Mouse (Mus musculus): ENCODE results near the gene Caml.
A peak's percentile ranks its signal among the peaks of the same experiment; 100 is the strongest.
"Not testable (repeated sequence)": the region's sequence is repeated elsewhere in the genome, so short reads cannot be mapped to it uniquely, and the experiment has no call there.

Caml gene

DNA sequence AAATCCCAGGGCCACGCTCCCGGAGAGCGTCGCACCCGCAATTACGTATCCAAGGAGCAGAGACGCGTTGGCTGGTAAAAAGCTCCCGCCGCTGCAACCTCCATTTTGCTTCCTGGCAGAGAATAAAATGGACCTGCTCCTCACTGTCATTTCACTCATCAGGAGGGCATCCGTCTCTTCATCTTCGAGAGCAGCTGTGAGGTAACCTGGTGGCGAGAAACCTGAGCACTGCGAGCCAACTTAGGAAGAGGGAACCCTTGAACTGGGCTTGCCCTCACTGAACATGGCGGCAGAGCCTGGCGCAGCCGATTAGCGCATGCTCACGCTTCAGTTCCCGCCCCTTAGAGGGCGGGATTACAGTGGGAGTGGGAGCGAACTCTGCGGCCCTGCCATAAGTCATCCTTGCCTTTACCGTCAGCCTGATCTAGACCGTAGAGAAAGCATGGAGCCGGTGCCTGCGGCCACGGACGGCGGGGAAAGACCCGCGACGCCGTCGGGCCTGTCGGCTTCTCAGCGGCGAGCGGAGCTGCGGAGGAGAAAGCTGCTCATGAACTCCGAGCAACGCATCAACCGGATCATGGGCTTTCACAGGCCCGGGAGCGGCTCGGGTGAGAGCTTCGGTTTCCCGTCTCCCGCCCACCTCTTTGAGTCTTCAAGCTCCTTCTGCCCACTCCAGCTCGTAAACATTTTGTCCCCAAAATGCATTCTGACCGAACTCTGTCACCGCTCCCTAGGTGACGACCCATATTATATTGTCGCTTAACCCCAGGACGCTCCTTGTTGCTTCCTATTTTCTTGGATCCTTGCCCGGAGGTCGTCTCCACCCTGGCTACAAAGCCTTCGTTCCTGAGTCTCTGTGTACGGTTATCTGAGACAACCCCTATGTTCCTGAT is at the start of gene Caml:
Gene Caml, plus strand, starts transcription at position 357 of the 893 bp plus-strand sequence.
- DNase-seq = peak; percentile 76 to 80

DNA sequence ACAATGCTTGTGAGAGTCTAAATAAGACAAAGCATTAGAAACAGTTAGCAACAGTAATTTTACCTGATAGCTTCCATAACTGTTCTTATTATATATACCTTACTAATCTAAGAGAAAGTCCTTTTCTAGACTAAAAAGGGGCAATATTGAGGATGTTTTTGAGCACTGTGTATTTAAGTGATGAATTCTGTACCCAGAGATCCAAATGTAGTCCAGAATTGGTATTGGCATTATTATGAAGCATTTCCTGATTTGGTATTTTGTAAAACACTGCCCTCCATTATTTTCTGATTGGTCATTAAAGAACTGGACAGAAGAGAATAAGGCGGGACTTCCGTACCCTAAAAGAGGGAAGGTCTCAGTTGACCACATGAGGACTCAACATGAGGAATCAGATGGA is 49.4 kb upstream of the Caml start, which contains the start of gene Tmed9:
Gene Tmed9, plus strand, starts transcription at position 301 of the 400 bp plus-strand sequence.
- no peak for DNase-seq

DNA sequence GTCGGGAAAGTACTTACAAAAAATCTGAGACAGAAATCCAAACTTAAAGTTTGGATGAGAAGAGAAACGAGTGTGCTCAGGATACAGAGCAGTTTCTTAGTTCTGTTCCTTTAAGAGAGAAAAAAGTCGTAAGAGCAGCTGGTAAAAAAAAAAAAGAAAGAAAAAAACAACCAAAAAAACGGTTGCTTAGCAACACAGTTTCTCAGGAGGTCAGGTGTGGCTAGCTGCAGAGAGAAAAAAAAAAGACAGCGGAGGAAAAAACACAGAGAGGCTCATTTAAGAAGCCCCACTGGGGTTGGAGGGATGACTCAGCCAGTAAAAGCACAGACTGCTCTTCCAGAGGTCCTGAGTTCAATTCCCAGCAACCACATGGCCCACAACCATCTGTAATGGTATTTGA is 48.5 kb upstream of the Caml start:
- DNase-seq = no peak

DNA sequence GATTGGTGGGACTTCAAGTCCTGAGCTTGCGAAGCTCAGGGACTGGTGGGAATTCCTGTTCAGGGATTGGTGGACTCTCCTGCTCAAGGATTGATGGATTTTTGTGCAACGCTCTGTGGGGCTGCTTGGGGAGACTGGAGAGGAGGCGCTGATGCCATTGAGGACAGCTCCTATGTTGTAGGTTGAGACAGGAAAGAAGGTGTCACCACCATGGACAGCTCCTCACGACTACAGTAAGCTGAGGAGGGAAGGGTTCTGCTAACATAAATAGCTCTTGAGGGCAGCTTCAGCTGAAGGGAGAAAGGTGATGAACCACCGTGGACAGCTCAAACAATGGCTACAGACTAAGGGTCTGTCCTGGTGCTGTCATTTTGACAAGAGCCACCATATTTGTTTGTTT is 46.9 kb upstream of the Caml start:
- no peak for DNase-seq

GRCm38 (mm10) chr13:55576872-55577271 is 45.9 kb upstream of the Caml start:
- not testable (repeated sequence) for DNase-seq

GRCm38 (mm10) chr13:55578086-55578485 is 44.7 kb upstream of the Caml start:
- DNase-seq = no peak

- no peak for DNase-seq
Observed at GRCm38 (mm10) chr13:55591961-55592490, 30.8 kb upstream of the Caml start.

GRCm38 (mm10) chr13:55592512-55593253 is 30.1 kb upstream of the Caml start:
- peak; percentile 97 for DNase-seq

DNA sequence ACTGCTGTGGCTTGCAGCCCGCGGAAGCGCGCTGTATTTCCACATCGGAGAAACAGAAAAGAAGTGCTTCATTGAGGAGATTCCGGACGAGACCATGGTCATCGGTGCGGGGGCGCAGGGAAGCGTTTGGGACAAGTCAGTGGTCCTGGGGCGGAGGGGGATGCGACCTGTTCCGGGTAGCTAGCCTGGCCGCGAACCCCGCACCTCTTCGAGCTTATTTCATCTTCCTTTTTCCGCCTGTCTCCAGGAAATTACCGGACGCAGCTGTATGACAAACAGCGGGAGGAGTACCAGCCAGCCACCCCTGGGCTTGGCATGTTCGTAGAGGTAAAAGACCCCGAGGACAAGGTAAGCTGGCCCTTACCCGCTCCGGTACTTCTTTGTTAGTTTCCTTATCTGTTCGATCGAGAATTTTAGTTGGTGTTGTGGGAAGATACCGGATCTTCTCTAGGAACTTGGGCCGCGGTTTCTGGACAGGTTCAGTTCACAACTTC is 29.5 kb upstream of the Caml start:
- no peak for DNase-seq

GRCm38 (mm10) chr13:55595375-55595774 is 27.4 kb upstream of the Caml start:
- DNase-seq = no peak

GRCm38 (mm10) chr13:55596802-55597201 is 26.0 kb upstream of the Caml start:
- DNase-seq = no peak

GRCm38 (mm10) chr13:55599566-55600540 is 23.0 kb upstream of the Caml start, which contains the start of gene B4galt7:
Gene B4galt7, plus strand, starts transcription at chr13:55599896.
- DNase-seq = peak; percentile 45 to 63

DNA sequence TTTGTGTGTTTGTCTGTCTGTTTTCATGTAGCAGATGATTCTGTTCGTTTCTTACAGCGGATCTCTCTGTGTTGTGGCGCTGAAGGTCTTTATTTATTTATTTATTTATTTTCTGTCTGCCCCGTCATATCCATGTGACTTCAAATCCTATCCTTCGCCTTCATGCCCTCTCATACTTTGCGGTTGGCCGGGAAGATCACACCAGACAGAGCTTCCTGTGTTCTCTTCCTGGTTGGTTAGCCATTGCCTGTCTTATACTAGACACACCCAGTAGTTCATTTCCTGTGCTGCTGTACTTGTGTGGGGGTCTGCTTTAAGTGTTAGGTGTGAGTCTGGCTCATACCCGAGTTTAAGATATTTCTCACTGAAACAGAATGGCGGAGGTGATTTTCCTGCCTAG is 22.1 kb upstream of the Caml start:
- DNase-seq = peak in 1 of 2 experiments; percentile 41

GRCm38 (mm10) chr13:55601611-55602010 is 21.2 kb upstream of the Caml start:
- DNase-seq = peak; percentile 51 to 56

DNA sequence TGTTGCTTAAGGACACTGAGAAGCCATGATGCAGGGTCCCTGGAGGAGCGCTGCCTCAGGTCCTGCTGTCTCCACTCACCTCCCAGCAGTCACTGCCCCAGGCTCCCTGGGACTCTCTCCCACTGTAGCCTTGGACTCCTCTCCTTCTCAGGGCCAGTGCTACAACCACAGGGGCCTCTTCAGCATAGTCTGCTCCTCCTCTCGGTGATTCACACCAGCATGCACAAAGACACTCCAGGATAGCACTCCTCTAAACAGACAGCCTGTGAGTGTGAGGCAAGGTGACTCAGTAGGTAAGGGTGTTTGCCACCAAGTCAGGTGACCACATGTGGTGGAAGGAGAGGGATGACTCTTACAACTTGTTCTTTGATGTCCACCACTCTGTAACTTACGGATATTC is 18.2 kb upstream of the Caml start:
- DNase-seq = no peak

DNA sequence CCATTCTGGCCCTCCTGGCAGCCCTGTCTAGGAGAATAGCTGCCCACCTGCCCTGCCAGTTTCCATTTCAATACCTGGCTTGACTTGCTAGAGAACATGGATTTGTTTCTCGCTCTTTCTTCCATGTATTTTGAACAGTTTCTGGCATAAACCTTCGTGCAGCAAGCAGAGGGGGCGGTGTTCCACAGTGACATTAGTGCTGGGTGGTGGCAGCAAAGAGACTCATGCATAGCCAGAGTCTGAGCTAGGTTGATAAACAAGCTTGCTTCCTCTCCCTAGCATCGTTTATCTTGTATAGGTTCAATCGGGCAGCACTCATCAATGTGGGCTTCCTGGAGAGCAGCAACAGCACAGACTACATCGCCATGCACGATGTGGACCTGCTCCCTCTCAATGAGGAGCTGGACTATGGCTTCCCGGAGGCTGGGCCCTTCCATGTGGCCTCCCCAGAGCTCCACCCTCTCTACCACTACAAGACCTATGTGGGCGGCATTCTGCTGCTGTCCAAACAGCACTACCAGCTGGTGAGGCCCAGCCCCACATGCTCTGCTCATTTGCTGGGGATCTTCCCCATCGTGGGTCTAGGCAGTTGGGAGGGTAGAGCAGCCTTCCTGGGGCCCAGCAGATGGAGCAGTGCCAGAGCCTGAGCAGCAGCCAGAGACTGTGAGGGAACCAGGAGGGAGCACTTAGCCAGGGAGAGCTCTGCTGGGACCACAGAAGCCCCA is 15.7 kb upstream of the Caml start:
- DNase-seq = no peak

- DNase-seq = no peak
Observed at GRCm38 (mm10) chr13:55607624-55608006, 15.2 kb upstream of the Caml start.

DNA sequence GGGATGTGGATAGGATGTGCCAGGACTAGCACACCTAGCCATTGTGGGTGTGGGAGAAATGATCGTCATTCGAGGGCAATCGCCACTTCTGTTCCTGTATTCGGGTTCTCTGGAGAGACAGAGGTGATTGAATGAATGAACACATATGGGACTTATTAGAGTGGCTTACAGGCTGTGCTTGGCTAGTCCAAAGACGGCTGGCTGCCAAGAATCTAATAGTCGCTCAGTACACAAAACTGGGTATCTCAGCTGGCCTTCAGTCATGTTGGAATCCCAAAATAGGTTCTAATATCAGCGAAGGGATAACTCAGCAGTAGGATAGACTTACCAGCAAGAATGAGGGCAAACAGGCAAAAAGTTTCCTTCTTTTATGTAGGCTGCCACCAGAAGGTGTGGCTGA is 10.8 kb upstream of the Caml start:
- DNase-seq = no peak

DNA sequence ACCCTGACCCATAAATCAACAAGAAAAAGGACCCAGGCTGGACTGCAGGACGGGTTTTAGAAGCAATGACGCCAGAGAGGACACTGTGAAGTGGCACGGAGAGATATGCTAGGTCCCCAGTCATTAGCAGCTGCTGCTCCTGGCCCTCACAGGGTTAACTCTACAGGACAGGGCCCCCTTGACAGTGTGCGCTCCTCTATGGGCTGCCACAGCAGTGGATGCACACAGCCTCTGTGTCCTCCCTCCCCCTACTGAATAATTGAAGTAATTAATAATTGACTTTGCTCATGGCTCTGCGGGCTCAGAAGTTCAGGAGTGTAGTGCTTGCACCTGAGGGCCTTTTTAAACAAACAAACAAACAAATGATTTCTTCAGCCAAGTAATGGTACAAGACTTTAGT is 9.3 kb upstream of the Caml start:
- no peak for DNase-seq

GRCm38 (mm10) chr13:55619328-55619727 is 3.5 kb upstream of the Caml start:
- no peak for DNase-seq

- no peak for DNase-seq
Observed at GRCm38 (mm10) chr13:55620275-55620674, 2.5 kb upstream of the Caml start.

All from thymus, adult 18-20 months (tissue).